Mouse (Mus musculus): ENCODE measurements around the gene Fuk. TPM values are rescaled to one million over a fixed set of nuclear protein-coding genes. Genes with fewer than 3 reads are reported as not detected.
"Not testable (repeated sequence)": the region's sequence is repeated elsewhere in the genome, so short reads cannot be mapped to it uniquely, and the experiment has no call there.

Fuk gene
- polyA plus RNA-seq, 1 experiment from 2014 or later: 8.7 TPM

DNA sequence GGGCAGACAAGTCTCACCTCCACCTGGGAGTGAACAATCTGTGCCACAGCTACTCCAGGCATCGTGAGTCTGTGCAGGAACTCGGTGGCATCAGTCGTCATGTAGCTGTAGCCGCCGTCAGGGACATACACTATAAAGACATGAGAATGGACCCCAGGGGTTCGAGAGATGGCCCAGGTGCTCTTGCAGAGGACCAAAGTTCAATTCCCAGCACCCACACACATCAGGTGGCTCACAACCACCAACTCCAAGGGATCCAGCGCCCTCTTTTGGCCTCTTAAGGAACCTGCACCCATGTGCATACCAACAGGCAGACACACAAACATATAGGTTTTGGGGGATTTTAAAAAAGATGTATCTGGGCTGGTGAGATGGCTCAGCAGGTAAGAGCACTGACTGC is 10.2 kb downstream of the Fuk start:
- no peak overlapping the region for H3K4me3 ChIP-seq
- WGBS: 91% methylated on average over 7 of the region's 7 CpGs
- no peaks in the 10 kb centered on the region for H3K36me3 ChIP-seq
- H3K4me2 ChIP-seq (replicated peaks): no peak overlapping the region
- no peaks in the 10 kb centered on the region for H3K9me3 ChIP-seq
- H3K9ac ChIP-seq (replicated peaks): no peak overlapping the region
- no peaks in the 10 kb centered on the region for H3K27me3 ChIP-seq
- no peaks in the 10 kb centered on the region for H3K4me1 ChIP-seq
- ATAC-seq (replicated peaks): no peak
- H3K27ac ChIP-seq (replicated peaks): no peak overlapping the region

DNA sequence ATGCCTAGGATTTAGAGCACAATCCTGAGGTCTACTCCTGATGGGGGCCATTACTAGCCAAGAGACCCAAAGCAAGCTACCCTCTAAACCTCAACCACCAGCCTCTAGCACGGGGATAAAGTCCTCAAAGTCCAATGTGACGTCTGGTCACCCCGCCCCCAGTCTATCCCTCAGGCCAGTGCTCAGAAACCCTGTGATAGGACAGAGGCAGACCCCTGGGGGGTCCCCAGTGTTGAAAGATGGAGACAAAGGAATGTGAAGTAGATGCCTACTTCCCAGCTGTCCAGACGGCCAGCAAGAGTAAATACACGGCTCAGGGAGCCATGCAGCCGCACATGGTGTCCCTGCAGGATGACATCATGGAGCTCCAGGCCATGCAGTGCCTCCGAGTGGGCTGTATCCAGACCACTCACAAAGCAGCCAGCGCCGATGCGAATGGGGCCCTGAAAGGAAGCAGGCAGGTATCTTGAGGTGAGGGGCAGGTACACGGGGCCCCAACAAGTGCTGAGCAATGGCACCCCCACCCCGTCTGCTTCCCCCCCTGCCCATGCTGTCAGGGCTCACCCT is 12.3 kb downstream of the Fuk start:
- 78% methylated on average over 12 of the region's 12 CpGs for WGBS

DNA sequence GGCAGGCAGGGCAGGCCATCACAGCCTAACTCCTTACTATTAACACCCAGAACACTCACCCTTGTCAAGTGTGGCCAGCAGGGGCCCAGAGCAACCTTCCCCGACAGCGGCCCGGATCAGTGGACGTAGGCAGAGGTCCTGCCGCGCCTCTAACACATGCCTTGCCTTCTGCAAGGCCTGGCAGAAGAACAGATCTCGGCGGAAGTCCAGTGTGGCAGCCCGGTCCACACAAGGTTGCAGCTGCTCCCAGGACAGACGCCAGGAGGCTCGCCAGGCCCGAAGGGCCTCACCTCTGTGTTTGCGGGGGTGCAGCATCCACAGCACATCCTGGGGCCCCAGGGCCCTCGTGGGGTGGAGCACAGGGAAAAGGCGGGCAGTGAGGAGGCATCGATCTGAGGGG is 13.4 kb downstream of the Fuk start:
- Histone ChIP-seq H3K9me3 (no peaks in the 10 kb centered on the region), H3K27ac (replicated peaks) (no peak overlapping the region), H3K27me3 (no peaks in the 10 kb centered on the region), H3K4me1 (no peaks in the 10 kb centered on the region), H3K36me3 (peaks cover 9% of the 10 kb centered on the region), H3K4me2 (replicated peaks) (no peak overlapping the region), H3K4me3 (no peak overlapping the region), H3K9ac (replicated peaks) (no peak overlapping the region)
- ATAC-seq (replicated peaks): no peak
- WGBS: 92% methylated on average over 16 of the region's 16 CpGs

More for the DNA sequence above, 12.3 kb downstream of the Fuk start:
- Histone ChIP-seq H3K9ac (replicated peaks) (no peak overlapping the region), H3K4me1 (no peaks in the 10 kb centered on the region), H3K27ac (replicated peaks) (no peak overlapping the region), H3K4me2 (replicated peaks) (no peak overlapping the region), H3K36me3 (no peaks in the 10 kb centered on the region), H3K27me3 (no peaks in the 10 kb centered on the region), H3K9me3 (no peaks in the 10 kb centered on the region), H3K4me3 (no peak overlapping the region)
- no peak for ATAC-seq (replicated peaks)

DNA sequence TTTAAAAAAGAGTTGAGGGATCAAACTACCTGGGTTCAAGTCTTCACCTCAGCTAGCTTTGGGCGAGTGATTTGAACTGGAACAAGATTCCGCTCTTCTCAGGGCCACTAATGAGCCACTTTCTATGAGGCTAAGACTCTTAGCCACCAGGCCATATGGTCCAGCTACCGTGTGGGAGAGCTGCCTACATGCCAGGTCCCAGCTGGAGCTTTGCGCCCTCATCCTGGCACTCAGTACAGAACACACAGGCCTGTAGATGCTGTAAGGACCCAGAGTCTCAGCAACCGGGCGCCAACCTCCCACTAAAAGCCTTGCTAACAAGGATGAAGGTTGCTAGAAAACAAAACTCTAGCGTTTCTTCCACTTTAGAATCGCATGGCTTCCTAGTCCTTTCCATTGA is 13.8 kb downstream of the Fuk start:
- Histone ChIP-seq H3K27me3 (no peaks in the 10 kb centered on the region), H3K9me3 (no peaks in the 10 kb centered on the region), H3K36me3 (peaks cover 13% of the 10 kb centered on the region), H3K4me3 (no peak overlapping the region), H3K4me2 (replicated peaks) (no peak overlapping the region), H3K9ac (replicated peaks) (no peak overlapping the region), H3K4me1 (no peaks in the 10 kb centered on the region), H3K27ac (replicated peaks) (no peak overlapping the region)
- 88% methylated on average over 8 of the region's 8 CpGs for WGBS
- ATAC-seq (replicated peaks): no peak

DNA sequence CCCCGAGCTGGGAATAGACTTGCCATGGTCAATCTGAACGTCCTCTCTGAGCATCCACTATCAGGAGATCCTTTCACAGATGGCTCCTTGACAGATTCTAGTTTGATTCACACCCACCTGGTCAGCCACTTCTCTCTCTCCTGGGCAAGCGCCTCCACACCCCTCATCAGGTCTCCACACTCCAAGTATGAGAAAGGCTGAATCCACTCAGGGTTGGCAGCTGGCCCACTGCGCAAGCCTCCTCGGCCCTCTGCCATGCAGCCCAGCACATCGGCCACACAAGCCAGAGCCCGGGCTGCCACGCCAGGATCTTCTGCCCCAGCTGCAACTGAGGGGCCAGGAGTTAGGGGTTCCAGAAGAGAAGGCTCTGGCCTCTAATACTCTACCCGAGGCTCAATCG is 14.7 kb downstream of the Fuk start:
- no peak overlapping the region for H3K27ac ChIP-seq (replicated peaks)
- peaks cover 22% of the 10 kb centered on the region for H3K36me3 ChIP-seq
- no peaks in the 10 kb centered on the region for H3K9me3 ChIP-seq
- no peak overlapping the region for H3K9ac ChIP-seq (replicated peaks)
- H3K4me3 ChIP-seq: no peak overlapping the region
- ATAC-seq (replicated peaks): no peak
- no peaks in the 10 kb centered on the region for H3K27me3 ChIP-seq
- 90% methylated on average over 10 of the region's 10 CpGs for WGBS
- H3K4me2 ChIP-seq (replicated peaks): no peak overlapping the region
- no peaks in the 10 kb centered on the region for H3K4me1 ChIP-seq

DNA sequence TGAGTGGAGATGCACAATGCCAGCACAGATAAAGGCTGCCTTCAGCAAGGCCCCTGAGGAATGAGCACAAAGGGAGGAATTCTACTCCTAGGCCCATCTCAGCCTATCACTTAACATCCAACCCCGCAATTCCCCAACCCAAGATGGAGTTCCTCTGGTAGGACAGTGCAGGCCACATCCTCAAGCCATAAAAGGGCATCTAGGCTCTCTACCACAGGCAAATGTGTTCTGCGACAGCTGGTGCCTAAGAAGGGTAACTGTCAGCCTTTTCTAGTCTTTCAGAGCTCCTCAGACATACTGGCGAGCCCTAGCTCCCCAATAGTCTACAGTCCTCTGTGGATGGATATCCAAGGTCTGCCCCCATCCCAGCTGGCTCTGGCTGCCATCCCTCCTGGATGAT is 15.7 kb downstream of the Fuk start:
- no peak for ATAC-seq (replicated peaks)
- 85% methylated on average over 3 of the region's 3 CpGs for WGBS
- no peaks in the 10 kb centered on the region for H3K27me3 ChIP-seq
- H3K4me3 ChIP-seq: no peak overlapping the region
- H3K36me3 ChIP-seq: peaks cover 31% of the 10 kb centered on the region
- no peak overlapping the region for H3K27ac ChIP-seq (replicated peaks)
- no peaks in the 10 kb centered on the region for H3K4me1 ChIP-seq
- no peak overlapping the region for H3K9ac ChIP-seq (replicated peaks)
- H3K9me3 ChIP-seq: no peaks in the 10 kb centered on the region
- no peak overlapping the region for H3K4me2 ChIP-seq (replicated peaks)

DNA sequence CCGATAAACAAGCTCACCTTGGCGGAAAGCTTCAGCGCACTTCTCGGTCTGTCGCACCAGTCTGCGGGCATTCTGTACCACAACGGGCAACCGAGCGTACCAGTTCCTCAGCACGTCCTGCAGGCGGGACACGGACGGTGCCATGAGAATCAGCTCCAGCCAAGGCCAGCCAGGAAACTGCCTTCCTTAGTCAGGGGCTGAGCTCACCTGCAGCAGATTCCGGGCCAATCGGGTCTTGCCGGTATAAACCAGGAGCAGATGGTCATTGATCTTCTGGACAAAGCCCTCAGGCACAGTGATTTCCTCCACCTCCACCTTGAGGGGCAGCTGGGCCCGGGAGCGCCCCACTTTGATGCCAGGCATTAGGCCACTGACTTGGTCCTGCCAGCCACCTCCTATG is 18.5 kb downstream of the Fuk start:
- Histone ChIP-seq H3K27ac (replicated peaks) (no peak overlapping the region), H3K9ac (replicated peaks) (no peak overlapping the region), H3K4me1 (no peaks in the 10 kb centered on the region), H3K36me3 (peaks cover 56% of the 10 kb centered on the region), H3K4me3 (no peak overlapping the region), H3K9me3 (no peaks in the 10 kb centered on the region), H3K27me3 (no peaks in the 10 kb centered on the region), H3K4me2 (replicated peaks) (no peak overlapping the region)
- 95% methylated on average over 18 of the region's 18 CpGs for WGBS
- ATAC-seq (replicated peaks): no peak

DNA sequence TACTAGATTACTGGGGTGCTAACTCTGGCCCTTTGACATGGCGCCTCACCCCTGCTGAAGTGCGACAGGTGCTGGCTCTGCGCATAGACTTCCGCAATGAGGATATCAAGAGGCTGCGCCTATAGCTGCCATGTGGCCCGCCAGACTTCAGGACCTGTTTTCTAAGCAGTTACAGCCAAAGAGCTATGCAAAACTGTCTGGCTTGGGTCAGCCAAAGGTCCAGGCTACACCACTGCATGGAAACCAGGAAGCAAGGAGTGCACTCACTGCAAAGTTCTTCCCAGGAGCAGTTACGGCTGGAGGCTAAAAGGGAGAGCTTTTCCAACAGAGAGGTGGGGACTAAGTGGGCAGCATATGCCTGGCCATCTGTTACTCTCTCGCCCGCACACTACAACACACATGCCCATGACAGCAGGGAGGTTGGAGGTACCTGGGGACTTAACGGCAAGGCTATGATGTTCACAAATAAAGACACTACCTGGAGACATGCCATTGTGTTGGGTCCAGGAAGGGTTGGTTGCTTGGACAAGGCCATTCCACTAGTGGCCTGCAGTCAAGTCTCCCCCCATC is 20.5 kb downstream of the Fuk start:
- ATAC-seq (replicated peaks): no peak
- Histone ChIP-seq H3K27ac (replicated peaks) (no peak overlapping the region), H3K9ac (replicated peaks) (no peak overlapping the region), H3K4me1 (no peaks in the 10 kb centered on the region), H3K4me2 (replicated peaks) (no peak overlapping the region), H3K27me3 (no peaks in the 10 kb centered on the region), H3K36me3 (peaks cover 74% of the 10 kb centered on the region), H3K9me3 (no peaks in the 10 kb centered on the region), H3K4me3 (no peak overlapping the region)
- WGBS: 87% methylated on average over 10 of the region's 10 CpGs

DNA sequence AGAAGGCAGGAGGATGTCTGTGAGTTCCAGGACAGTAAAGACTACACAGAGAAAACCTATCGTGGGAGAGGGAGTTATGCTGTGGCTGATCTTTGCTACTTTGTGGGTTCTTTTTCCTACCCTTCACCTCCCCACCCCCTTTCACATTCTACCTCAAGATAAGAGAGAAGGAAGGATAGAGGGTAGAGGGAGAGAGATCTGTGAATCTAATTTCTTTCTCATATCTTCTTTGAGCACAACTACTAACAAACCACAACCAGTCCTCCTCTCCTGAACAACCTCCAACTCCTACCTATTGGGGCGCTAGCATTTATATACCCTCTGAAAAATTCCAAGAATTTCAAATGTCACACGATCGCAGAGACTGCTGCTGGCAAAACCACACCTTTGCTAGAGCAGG is 24.4 kb downstream of the Fuk start:
- no peaks in the 10 kb centered on the region for H3K4me1 ChIP-seq
- peaks cover 86% of the 10 kb centered on the region for H3K36me3 ChIP-seq
- no peak for ATAC-seq (replicated peaks)
- 91% methylated on average over 4 of the region's 4 CpGs for WGBS
- H3K9me3 ChIP-seq: no peaks in the 10 kb centered on the region
- H3K27ac ChIP-seq (replicated peaks): no peak overlapping the region
- no peak overlapping the region for H3K4me3 ChIP-seq
- no peaks in the 10 kb centered on the region for H3K27me3 ChIP-seq
- H3K9ac ChIP-seq (replicated peaks): no peak overlapping the region
- no peak overlapping the region for H3K4me2 ChIP-seq (replicated peaks)

DNA sequence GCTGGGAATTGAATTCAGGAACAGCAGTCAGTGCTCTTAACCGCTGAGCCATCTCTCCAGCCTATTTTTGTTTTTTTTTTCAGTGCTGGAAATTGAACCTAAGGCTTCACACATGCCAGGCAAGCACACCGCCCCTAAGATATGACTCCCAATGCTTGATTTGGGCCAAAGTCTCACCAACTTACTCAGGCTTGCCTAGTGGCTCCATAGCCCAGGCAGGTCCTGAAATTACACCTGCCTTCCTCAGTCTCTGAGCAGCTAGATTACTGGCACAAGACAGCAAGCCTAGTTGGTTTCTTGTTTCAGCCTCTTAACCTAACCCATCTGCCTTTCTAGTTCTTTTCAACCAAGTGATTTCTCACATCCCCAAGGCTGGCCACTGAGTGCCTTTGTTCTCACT is 31.8 kb downstream of the Fuk start:
- Histone ChIP-seq H3K27ac (replicated peaks) (no peak overlapping the region), H3K9ac (replicated peaks) (no peak overlapping the region), H3K27me3 (no peaks in the 10 kb centered on the region), H3K36me3 (peaks cover 77% of the 10 kb centered on the region), H3K9me3 (no peaks in the 10 kb centered on the region), H3K4me3 (no peak overlapping the region), H3K4me1 (no peaks in the 10 kb centered on the region), H3K4me2 (replicated peaks) (no peak overlapping the region)
- 95% methylated on average over 2 of the region's 2 CpGs for WGBS
- ATAC-seq (replicated peaks): no peak

DNA sequence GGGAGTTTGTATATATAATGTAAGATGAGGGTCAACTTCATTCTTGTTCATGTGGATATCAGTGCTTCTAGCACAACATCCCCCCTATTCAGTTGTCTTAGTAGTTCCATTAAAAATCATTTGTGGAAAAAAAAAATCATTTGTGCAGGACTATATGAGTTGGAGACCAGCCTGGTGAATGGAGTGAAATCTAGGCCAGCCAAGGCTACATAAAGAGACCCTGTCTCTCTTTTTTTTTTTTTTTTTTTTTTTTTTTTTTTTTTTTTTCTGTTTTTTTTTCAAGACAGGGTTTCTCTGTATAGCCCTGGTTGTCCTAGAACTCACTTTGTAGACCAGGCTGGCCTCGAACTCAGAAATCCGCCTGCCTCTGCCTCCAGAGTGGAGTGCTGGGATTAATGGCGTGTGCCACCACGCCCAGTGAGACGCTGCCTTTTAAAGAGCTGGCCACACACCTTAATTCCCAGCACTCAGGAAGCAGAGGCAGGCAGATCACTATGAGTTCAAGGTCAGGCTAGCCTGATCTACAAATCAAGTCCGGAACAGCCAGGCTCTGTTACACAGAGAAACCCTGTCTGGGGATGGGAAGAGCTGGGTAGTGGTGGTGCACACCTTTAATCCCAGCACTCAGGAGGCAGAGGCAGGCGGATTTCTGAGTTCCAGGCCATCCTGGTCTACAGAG is 40.8 kb downstream of the Fuk start:
- H3K27me3 ChIP-seq; ATAC-seq (replicated peaks); H3K9ac ChIP-seq (replicated peaks); H3K4me1 ChIP-seq; H3K4me3 ChIP-seq; H3K27ac ChIP-seq (replicated peaks); H3K4me2 ChIP-seq (replicated peaks); H3K9me3 ChIP-seq: not testable (repeated sequence)
- peaks cover 90% of the 10 kb centered on the region for H3K36me3 ChIP-seq
- WGBS: 97% methylated on average over 7 of the region's 7 CpGs

DNA sequence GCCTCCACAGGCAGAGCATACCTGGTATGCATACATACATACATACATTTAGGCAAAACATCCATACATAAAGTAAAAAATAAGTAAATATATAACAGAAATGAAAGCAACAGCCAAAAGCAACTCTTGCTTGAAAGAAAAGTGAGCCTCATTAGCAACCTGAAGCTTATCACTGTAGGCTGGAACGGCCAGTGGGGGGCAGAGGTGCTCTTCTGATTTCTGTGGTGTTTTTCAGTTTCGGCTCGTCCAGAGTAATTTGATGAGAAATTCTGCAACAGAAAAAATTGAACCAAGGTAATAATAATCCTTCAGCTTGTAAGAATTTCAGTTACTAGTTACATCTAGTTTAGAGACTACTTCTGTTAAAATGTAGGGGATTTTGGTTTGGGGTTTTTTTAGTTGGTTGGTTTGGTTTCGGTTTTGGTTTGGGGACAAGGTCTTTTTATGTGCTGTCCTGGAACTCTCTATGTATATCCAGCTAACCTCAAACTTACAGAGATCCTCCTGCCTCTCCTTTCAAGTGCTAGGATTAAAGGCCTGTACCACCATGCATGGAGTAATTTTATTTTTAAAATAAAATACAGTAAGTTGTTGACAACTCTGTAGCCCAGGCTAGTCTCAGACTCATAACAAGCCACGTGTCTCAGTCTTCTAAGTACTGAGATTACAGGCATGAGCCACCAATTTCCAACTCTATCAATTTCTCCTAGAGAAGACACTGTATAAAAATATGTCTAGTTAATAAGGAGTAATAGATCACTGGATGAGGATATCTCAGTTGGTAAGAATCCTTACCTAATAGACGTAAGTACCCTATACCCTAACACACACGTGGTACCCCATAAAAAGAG is 42.4 kb downstream of the Fuk start:
- Histone ChIP-seq H3K9ac (replicated peaks) (no peak overlapping the region), H3K4me2 (replicated peaks) (no peak overlapping the region), H3K4me1 (no peaks in the 10 kb centered on the region), H3K27me3 (no peaks in the 10 kb centered on the region), H3K27ac (replicated peaks) (no peak overlapping the region), H3K4me3 (no peak overlapping the region), H3K36me3 (peaks cover 85% of the 10 kb centered on the region), H3K9me3 (no peaks in the 10 kb centered on the region)
- ATAC-seq (replicated peaks): no peak
- 81% methylated on average over 7 of the region's 7 CpGs for WGBS

All from forebrain, embryonic 15.5 days (tissue).